Mouse (Mus musculus): ENCODE data around the gene Gm38394.

GRCm38 (mm10) chr1:133671266-133671665, 10.1 kb upstream of the Gm38394 start:
- TF ChIP-seq POLR2A (IDR thresholded peaks at IDR 0.05; ENCODE audit: control insufficient read depth, low read depth, low read length), result no peak
- TF ChIP-seq CTCF (IDR thresholded peaks at IDR 0.05; ENCODE audit: control insufficient read depth, insufficient read depth, insufficient replicate concordance, low read depth, low read length), result no peak
